Mouse (Mus musculus) limb, embryonic 14.5 days (tissue): ENCODE data around the gene Casp7. TPM values are rescaled to one million over a fixed set of nuclear protein-coding genes. Genes with fewer than 3 reads are reported as not detected.
A peak's percentile ranks its signal among the peaks of the same experiment; 100 is the strongest.

Experiments
- ATAC-seq: fragments of 200-750 bp; cut with Nextera tagmentation; 2 replicates; pipeline ENCODE4 v1.8.0; 2017; ENCODE audit warnings: low read depth, moderate number of reproducible peaks, moderate TSS enrichment; ENCODE audit not compliant: low FRiP score
- DNase-seq: peaks from one replicate; pipeline ENCODE4 v3.0.0-alpha.2; 2015; ENCODE audit warnings: low spot score
- H3K27ac ChIP-seq: fragments of 300-500 bp; sonication (generic); replicated peaks from 2 replicates; pipeline ENCODE4 v1.5.1; 2014; ENCODE audit warnings: low read depth, mild to moderate bottlenecking, low read length, moderate library complexity, mixed read lengths
- H3K27me3 ChIP-seq: fragments of 300-500 bp; sonication (generic); 2 replicates; pipeline ENCODE4 v1.6.1; 2014; ENCODE audit warnings: low read length, mixed read lengths; ENCODE audit not compliant: control insufficient read depth, insufficient read depth
- H3K36me3 ChIP-seq: fragments of 300-500 bp; sonication (generic); 2 replicates; pipeline ENCODE4 v1.6.1; 2014; ENCODE audit warnings: mild to moderate bottlenecking, low read length, moderate library complexity, mixed read lengths; ENCODE audit not compliant: control insufficient read depth, insufficient read depth
- H3K4me1 ChIP-seq: fragments of 300-500 bp; sonication (generic); 2 replicates; pipeline ENCODE4 v1.6.1; 2014; ENCODE audit warnings: antibody characterized with exemption, low read length, mixed read lengths; ENCODE audit not compliant: control insufficient read depth, insufficient read depth
- H3K4me2 ChIP-seq: fragments of 300-500 bp; sonication (generic); replicated peaks from 2 replicates; pipeline ENCODE4 v1.6.1; 2014; ENCODE audit warnings: low read depth, mild to moderate bottlenecking, low read length, moderate library complexity; ENCODE audit not compliant: severe bottlenecking
- H3K4me3 ChIP-seq: fragments of 300-500 bp; sonication (generic); replicated peaks from 2 replicates; pipeline ENCODE4 v1.5.1; 2014; ENCODE audit warnings: low read length
- H3K9ac ChIP-seq: fragments of 300-500 bp; sonication (generic); 2 replicates; pipeline ENCODE4 v1.6.1; 2014; ENCODE audit warnings: mild to moderate bottlenecking, low read depth, low read length, moderate library complexity; ENCODE audit not compliant: severe bottlenecking
- H3K9me3 ChIP-seq: fragments of 300-500 bp; sonication (generic); 2 replicates; pipeline ENCODE4 v1.6.1; 2016; ENCODE audit warnings: low read length; ENCODE audit not compliant: control insufficient read depth
- POLR2A ChIP-seq: fragments of 200-500 bp; IDR thresholded peaks from 2 replicates; pipeline ENCODE4 v1.8.0; 2012; ENCODE audit warnings: inconsistent platforms, mild to moderate bottlenecking, moderate library complexity, borderline replicate concordance; ENCODE audit not compliant: insufficient read depth, insufficient read length; ENCODE audit errors: extremely low read depth
- WGBS: fragments of 180-500 bp; shearing (Covaris S2); extraction: QIAGEN DNeasy Blood & Tissue Kit; methylation state at CpG from one replicate; pipeline ENCODE4 v1.1.7; 2014; 5-methylcytosine and 5-hydroxymethylcytosine counted together
- polyA plus RNA-seq, 2 experiments: library from polyadenylated mRNA; depleted of rRNA in 1 of 2; stranded (reverse) in 1 of 2; unstranded in 1 of 2; fragments of >200 nt; fragmentation: Nextera tagmentation in 1 of 2; extraction: Ambion mirVana in 1 of 2; gene quantifications; 2 replicates each; pipeline versions ENCODE4 v1.2.1 to v1.2.3; 2012 to 2014

The Casp7 gene
- polyA plus RNA-seq, 2 experiments = 18.6 to 23.7 TPM

- Histone ChIP-seq H3K9me3 (no peaks in the 10 kb centered on the region), H3K36me3 (no peaks in the 10 kb centered on the region), H3K9ac (no peak overlapping the region), H3K4me2 (no peak overlapping the region), H3K27ac (no peak overlapping the region), H3K4me3 (no peak overlapping the region), H3K27me3 (no peaks in the 10 kb centered on the region), H3K4me1 (0 out of 2 replicates have a peak, but pooled peaks cover 5% of the 10 kb centered on the region)
- WGBS = 81% methylated on average over 7 of the region's 7 CpGs
- ATAC-seq (no peak), DNase-seq (no peak)
- TF ChIP-seq POLR2A = no peak
Observed at GRCm38 (mm10) chr19:56368912-56369311, 28.0 kb upstream of the Casp7 start.

DNA sequence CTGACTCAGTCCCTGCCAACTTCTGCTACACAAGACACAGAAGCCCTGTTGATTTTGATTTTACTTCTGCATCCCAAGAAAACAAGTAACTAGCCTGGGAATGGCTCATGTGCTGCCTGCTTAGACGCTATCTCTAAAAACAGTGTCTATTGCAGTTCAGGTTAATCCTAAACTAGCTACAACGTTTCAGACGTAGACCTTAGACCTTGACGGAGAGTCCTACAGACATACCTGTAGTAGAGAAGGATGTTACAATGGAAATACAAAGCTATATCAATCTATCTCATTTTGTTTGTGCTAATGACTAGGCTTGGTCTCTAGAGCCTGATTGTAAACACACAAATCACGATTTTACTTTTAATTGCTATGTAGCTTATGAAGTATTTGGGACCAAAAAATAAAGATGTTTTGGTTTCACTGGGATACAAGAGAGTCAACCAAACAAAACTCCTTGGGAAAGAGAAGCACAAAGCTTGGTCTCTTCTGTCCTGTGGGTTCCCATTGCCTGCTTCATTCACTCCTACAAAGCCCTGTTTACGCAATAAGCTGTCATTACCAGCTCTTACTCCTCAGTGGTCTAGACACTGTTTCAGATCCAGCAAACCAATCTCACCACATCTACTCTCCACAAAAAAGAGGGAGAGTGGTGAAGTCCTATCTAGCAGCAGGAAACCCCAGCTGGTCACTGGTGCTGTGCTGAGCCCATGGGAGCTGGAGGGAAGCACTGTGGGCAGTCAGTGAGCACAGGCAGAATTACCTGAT, 26.4 kb upstream of the Casp7 start:
- Histone ChIP-seq H3K27me3 (no peaks in the 10 kb centered on the region), H3K9me3 (no peaks in the 10 kb centered on the region), H3K27ac (no peak overlapping the region), H3K4me2 (no peak overlapping the region), H3K4me3 (no peak overlapping the region), H3K36me3 (no peaks in the 10 kb centered on the region), H3K4me1 (0 out of 2 replicates have a peak, but pooled peaks cover 5% of the 10 kb centered on the region), H3K9ac (no peak overlapping the region)
- ATAC-seq (no peak), DNase-seq (no peak)
- TF ChIP-seq POLR2A = no peak
- 88% methylated on average over 6 of the region's 6 CpGs for WGBS

DNA sequence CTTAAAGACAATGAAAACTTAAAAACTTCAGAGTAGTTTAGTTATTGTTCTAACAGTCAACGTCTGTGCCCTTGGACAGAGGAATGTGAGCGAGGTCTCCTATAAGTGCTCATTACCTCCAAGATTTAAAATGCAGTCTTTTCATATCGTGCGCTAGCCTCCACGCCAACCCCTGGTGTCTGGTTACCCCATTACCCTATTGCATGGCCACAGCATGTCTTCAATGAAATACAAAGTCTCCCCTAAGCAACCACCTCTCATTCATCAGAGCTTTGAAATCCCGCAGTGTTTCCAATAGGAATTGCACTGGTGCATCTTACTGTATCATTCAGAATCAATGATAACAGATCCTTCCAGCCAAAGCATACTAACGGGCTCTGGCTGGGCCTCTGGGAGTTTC, 24.7 kb upstream of the Casp7 start:
- H3K9ac ChIP-seq = no peak overlapping the region
- H3K9me3 ChIP-seq = no peaks in the 10 kb centered on the region
- ATAC-seq (no peak), DNase-seq (no peak)
- no peak overlapping the region for H3K4me2 ChIP-seq
- H3K36me3 ChIP-seq = no peaks in the 10 kb centered on the region
- H3K4me3 ChIP-seq = no peak overlapping the region
- WGBS = 23% methylated on average over 7 of the region's 7 CpGs
- H3K4me1 ChIP-seq = 0 out of 2 replicates have a peak, but pooled peaks cover 5% of the 10 kb centered on the region
- H3K27me3 ChIP-seq = no peaks in the 10 kb centered on the region
- H3K27ac ChIP-seq = no peak overlapping the region
- TF ChIP-seq POLR2A = no peak

DNA sequence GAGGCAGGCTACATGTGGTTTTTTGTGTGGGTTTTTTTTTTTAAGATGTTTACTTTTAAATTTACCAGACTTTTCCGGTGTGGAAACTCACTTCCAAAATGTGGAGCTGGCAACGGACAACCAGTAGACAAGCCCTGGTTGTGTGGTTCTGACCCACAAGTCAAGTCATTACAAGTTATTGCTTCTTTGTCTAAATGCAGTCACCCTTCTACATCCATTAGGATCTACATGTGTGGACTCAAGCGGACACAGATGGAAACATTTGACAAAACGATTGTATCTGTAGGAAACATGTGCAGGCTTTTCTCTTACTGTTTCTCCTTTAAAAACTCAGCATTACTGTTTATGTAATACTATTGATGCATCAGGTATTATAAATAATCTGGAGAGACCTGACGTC, 23.7 kb upstream of the Casp7 start:
- no peak for DNase-seq

GRCm38 (mm10) chr19:56374011-56374410, 22.9 kb upstream of the Casp7 start:
- Histone ChIP-seq H3K9me3 (no peaks in the 10 kb centered on the region), H3K36me3 (no peaks in the 10 kb centered on the region), H3K9ac (no peak overlapping the region), H3K27ac (no peak overlapping the region), H3K27me3 (no peaks in the 10 kb centered on the region), H3K4me3 (no peak overlapping the region), H3K4me1 (0 out of 2 replicates have a peak, but pooled peaks cover 5% of the 10 kb centered on the region), H3K4me2 (no peak overlapping the region)
- DNase-seq (peak; percentile 47), ATAC-seq (peak; percentile 87)
- WGBS = 62% methylated on average over 10 of the region's 10 CpGs
- TF ChIP-seq POLR2A = no peak

More for the DNA sequence above, 23.7 kb upstream of the Casp7 start:
- Histone ChIP-seq H3K36me3 (no peaks in the 10 kb centered on the region), H3K4me2 (no peak overlapping the region), H3K4me1 (0 out of 2 replicates have a peak, but pooled peaks cover 5% of the 10 kb centered on the region), H3K4me3 (no peak overlapping the region), H3K27me3 (no peaks in the 10 kb centered on the region), H3K9ac (no peak overlapping the region), H3K27ac (no peak overlapping the region), H3K9me3 (no peaks in the 10 kb centered on the region)
- no peak for ATAC-seq
- WGBS = 78% methylated on average over 5 of the region's 5 CpGs
- TF ChIP-seq POLR2A = no peak
